Mouse (Mus musculus) cerebellum, adult 2 months (tissue): ENCODE measurements around the gene Galr3. TPM values are rescaled to one million over a fixed set of nuclear protein-coding genes. Genes with fewer than 3 reads are reported as not detected.
A peak's percentile ranks its signal among the peaks of the same experiment; 100 is the strongest.

ENCODE experiments used
- DNase-seq, 2 experiments: peaks; one replicate each; pipeline ENCODE4 v3.0.0; 2021
- H3K27ac ChIP-seq: fragments of 200-500 bp; 2 replicates; pipeline ENCODE4 v1.5.1; 2012; ENCODE audit warnings: low read length, control low read depth, inconsistent platforms; ENCODE audit not compliant: insufficient read depth
- H3K27me3 ChIP-seq: fragments of 200-500 bp; 2 replicates; pipeline ENCODE4 v1.6.1; 2012; ENCODE audit warnings: inconsistent platforms, mild to moderate bottlenecking, low read length, moderate library complexity; ENCODE audit not compliant: control insufficient read depth, insufficient read depth
- H3K4me1 ChIP-seq: fragments of 200-500 bp; 2 replicates; pipeline ENCODE4 v1.6.1; 2011; ENCODE audit warnings: low read length; ENCODE audit not compliant: control insufficient read depth, insufficient read depth
- H3K4me3 ChIP-seq: fragments of 200-500 bp; replicated peaks from 2 replicates; pipeline ENCODE3; 2011; ENCODE audit warnings: mild to moderate bottlenecking, low read depth, low read length, control low read depth; ENCODE audit not compliant: insufficient read depth
- CTCF ChIP-seq: fragments of 200-500 bp; IDR thresholded peaks from 2 replicates; pipeline ENCODE4 v1.5.1; 2011; ENCODE audit warnings: low read depth, mild to moderate bottlenecking, control low read depth, low read length, moderate library complexity, borderline replicate concordance; ENCODE audit not compliant: insufficient read depth
- POLR2A ChIP-seq: fragments of 200-500 bp; IDR thresholded peaks from 2 replicates; pipeline ENCODE4 v1.6.1; 2011; ENCODE audit warnings: low read length, control low read depth, borderline replicate concordance; ENCODE audit not compliant: insufficient read depth
- WGBS: fragments of 180-500 bp; shearing (Covaris S2); methylation state at CpG from one replicate; pipeline ENCODE4 v1.1.7; 2018; 5-methylcytosine and 5-hydroxymethylcytosine counted together
- polyA plus RNA-seq: library from polyadenylated mRNA; depleted of rRNA; stranded (reverse); fragments of >200 nt; gene quantifications from 2 replicates; pipeline ENCODE4 v1.2.3, GENCODE M21; 2012

Galr3 gene
- polyA plus RNA-seq, 1 experiment: 0.26 TPM

DNA sequence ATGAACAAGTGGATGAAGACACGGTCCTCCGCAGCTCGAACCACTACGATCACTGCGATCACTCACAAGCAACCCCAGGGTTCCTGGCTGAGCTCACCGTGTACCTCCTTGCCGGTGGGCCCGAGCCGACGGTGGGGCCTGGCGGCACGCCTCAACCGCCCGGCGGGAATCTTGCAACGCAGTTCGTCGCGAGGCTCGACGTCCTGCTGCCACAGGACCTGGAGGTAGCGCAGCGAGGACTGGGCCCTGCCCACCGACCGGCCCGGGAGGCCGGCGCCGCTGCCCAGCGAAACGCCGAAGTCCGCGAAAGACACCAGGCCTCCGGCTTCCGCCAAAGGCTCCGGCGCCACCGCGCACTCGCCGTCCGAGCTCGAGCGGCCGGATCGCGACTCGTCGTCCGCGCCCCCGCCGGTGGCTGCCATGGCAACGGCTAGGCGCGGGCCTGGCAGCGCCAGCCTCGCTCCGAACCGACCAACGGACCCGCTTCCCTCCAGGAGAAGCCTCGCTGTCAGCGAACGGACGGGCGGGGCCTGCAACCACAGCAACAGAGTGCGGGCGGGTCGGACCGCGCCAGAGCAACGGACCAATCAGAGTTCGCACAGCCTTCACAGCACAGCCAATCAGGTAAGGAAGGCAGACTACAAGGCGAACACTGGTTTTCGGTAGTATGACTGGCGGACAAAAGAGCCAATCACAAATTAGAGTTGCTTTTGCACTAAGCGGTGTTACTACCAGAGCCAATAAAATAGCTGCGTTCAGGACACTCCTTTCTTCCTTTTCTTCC is 20.9 kb downstream of the Galr3 start, which contains the start of gene Ankrd54:
Gene Ankrd54, minus strand, starts transcription at position 518 of the 784 bp plus-strand sequence.
- TF ChIP-seq CTCF (no peak), POLR2A (peak; percentile 80)
- DNase-seq: peak; percentile 96 to 100
- H3K4me3 ChIP-seq: peak within 1 kb of the TSS; percentile 73
- no peaks in the 10 kb centered on the region for H3K4me1 ChIP-seq
- no peaks in the 10 kb centered on the region for H3K27me3 ChIP-seq
- under 1% methylated on average over 80 of the region's 80 CpGs for WGBS
- no peak within 1 kb of the TSS for H3K27ac ChIP-seq

- 8% methylated on average over 14 of the region's 14 CpGs for WGBS
- TF ChIP-seq POLR2A: no peak
- H3K4me1 ChIP-seq: no peaks in the 10 kb centered on the region
- H3K27me3 ChIP-seq: no peaks in the 10 kb centered on the region
- no peak for DNase-seq
- H3K4me3 ChIP-seq: peak overlapping the region; percentile 25
- H3K27ac ChIP-seq: no peak overlapping the region
Observed at GRCm38 (mm10) chr15:79063160-79063740, 21.6 kb downstream of the Galr3 start.

DNA sequence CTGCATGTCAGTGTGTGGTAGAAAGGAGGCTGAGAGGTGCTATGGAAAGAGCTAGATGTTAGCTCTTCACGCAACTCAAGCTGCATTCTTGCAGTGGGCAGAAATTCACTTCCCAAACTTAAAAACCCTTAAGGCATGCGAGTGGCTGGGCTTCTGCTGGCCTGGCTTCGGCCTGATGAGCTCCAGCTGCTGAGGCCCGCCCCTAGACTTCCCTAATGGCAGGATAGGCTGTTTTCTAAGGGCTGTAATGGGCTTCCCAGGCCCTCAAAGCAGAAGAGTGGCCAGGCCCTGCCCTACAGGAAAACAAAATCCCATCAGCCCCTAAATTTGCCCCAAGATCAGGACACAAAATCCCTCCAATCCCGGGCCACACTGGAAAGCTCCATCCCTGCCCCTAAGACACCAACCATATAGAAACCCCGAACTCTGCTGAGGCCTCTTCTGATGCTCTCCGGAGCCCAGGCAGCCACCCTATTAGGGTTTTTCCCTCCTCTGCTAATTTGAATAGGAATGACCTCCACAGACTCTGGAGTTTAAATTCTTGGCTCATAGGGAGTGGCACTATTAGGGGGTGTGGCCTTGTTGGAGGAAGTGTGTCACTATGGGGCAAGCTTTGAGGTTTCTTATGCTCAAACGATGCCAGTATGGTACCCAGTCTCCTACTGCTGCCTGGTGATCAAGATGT is 23.5 kb downstream of the Galr3 start:
- WGBS: 68% methylated on average over 8 of the region's 8 CpGs
- DNase-seq: no peak
- no peak overlapping the region for H3K4me3 ChIP-seq
- TF ChIP-seq CTCF (no peak), POLR2A (no peak)
- H3K27me3 ChIP-seq: no peaks in the 10 kb centered on the region
- H3K27ac ChIP-seq: no peak overlapping the region
- H3K4me1 ChIP-seq: no peaks in the 10 kb centered on the region

GRCm38 (mm10) chr15:79066276-79066675 is 24.6 kb downstream of the Galr3 start:
- no peaks in the 10 kb centered on the region for H3K4me1 ChIP-seq
- no peak for DNase-seq
- no peak for TF ChIP-seq CTCF
- TF ChIP-seq POLR2A: no peak
- H3K27ac ChIP-seq: no peak overlapping the region
- 53% methylated on average over 2 of the region's 2 CpGs for WGBS
- no peak overlapping the region for H3K4me3 ChIP-seq
- no peaks in the 10 kb centered on the region for H3K27me3 ChIP-seq

DNA sequence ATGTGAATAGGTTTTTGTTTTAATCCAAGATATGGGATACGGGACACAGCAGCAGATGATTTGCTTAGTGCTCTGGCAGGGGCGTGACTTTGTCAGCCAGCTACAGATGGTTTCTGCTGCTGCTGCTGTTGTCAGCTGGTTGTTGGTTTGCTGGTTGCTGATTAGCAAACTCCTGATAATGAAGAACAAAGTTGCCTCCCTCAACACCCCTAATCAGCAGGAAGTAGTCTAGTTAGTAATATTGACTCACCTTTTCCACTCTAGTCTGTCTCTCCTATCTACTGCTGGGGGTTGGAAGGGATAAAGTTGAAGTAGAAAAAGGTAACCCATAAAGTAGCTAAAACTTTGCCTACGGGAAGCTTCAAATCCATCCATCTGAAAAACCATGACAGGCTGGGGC is 25.9 kb downstream of the Galr3 start:
- Histone ChIP-seq H3K27me3 (no peaks in the 10 kb centered on the region), H3K4me1 (no peaks in the 10 kb centered on the region), H3K27ac (no peak overlapping the region), H3K4me3 (no peak overlapping the region)
- TF ChIP-seq POLR2A (no peak), CTCF (no peak)
- no peak for DNase-seq
- 84% methylated on average over 3 of the region's 3 CpGs for WGBS

GRCm38 (mm10) chr15:79068416-79068815 is 26.7 kb downstream of the Galr3 start:
- TF ChIP-seq POLR2A: no peak
- TF ChIP-seq CTCF: no peak
- Histone ChIP-seq H3K4me3 (no peak overlapping the region), H3K27ac (no peak overlapping the region), H3K4me1 (no peaks in the 10 kb centered on the region), H3K27me3 (no peaks in the 10 kb centered on the region)
- WGBS: 77% methylated on average over 3 of the region's 3 CpGs
- DNase-seq: no peak

GRCm38 (mm10) chr15:79071117-79072039 is 29.7 kb downstream of the Galr3 start:
- DNase-seq: peak; percentile 54 to 61
- peaks cover 7% of the 10 kb centered on the region for H3K4me1 ChIP-seq
- H3K27me3 ChIP-seq: no peaks in the 10 kb centered on the region
- peak; percentile 76 for TF ChIP-seq CTCF
- no peak for TF ChIP-seq POLR2A
- 63% methylated on average over 5 of the region's 5 CpGs for WGBS
- no peak overlapping the region for H3K27ac ChIP-seq
- H3K4me3 ChIP-seq: no peak overlapping the region
